Mouse (Mus musculus): Measurements from ENCODE around the gene Kcnip3. TPM values are rescaled to one million over a fixed set of nuclear protein-coding genes. Genes with fewer than 3 reads are reported as not detected.

Kcnip3 gene
- total and polyA plus RNA-seq, 3 experiments: 0.22 TPM; not detected in 2

- no peak for TF ChIP-seq GABPA (IDR thresholded peaks at IDR 0.05; ENCODE audit: low read depth, low read length)
These were observed 39.9 kb downstream of the Kcnip3 start (continued) for GRCm38 (mm10) chr2:127481841-127482532.

- Histone ChIP-seq H3K9ac (ENCODE audit: control insufficient read depth, low read depth, low read length, poor library complexity, severe bottlenecking) (no peak overlapping the region), H3K27ac (ENCODE audit: control insufficient read depth, low read depth, low read length) (no peak overlapping the region), H3K4me3 (ENCODE audit: control insufficient read depth in 1 of 2, insufficient read depth in 1 of 2, low read depth in 2 of 2, low read length in 2 of 2) (no peak overlapping the region), H3K9me3 (replicated peaks; ENCODE audit: insufficient read depth, low read length) (no peaks in the 10 kb centered on the region), H3K4me1 (ENCODE audit: control insufficient read depth in 1 of 2, insufficient read depth in 2 of 2, low read length in 2 of 2) (no peaks in the 10 kb centered on the region), H3K27me3 (ENCODE audit: control insufficient read depth in 1 of 2, insufficient read depth in 2 of 2, low read length in 2 of 2) (peaks cover 0 to 4% of the 10 kb centered on the region in 2 experiments; a peak in 1 of 4 replicates), H3K79me2 (ENCODE audit: control insufficient read depth, insufficient read depth, low read length, poor library complexity) (no peaks in the 10 kb centered on the region), H3K36me3 (ENCODE audit: control insufficient read depth in 1 of 2, insufficient read depth in 2 of 2, low read length in 2 of 2) (no peaks in the 10 kb centered on the region)
- no peak for TF ChIP-seq HCFC1 (IDR thresholded peaks at IDR 0.05; ENCODE audit: low read depth, low read length)
- no peak for TF ChIP-seq NELFE (IDR thresholded peaks at IDR 0.05; ENCODE audit: low read depth, low read length)
- no peak for TF ChIP-seq CHD2 (IDR thresholded peaks at IDR 0.05; ENCODE audit: low read length)
- no peak for TF ChIP-seq ZC3H11A (IDR thresholded peaks at IDR 0.05; ENCODE audit: low read depth, low read length)
- TF ChIP-seq SMC3 (IDR thresholded peaks at IDR 0.05; ENCODE audit: low read depth, low read length): no peak
- TF ChIP-seq ELF1 (IDR thresholded peaks at IDR 0.05; ENCODE audit: low read depth, low read length): no peak
- TF ChIP-seq CHD1 (IDR thresholded peaks at IDR 0.05; ENCODE audit: low read depth, low read length): no peak
- TF ChIP-seq UBTF (IDR thresholded peaks at IDR 0.05; ENCODE audit: borderline replicate concordance, insufficient read depth, low read depth, low read length): no peak
- TF ChIP-seq POLR2A (IDR thresholded peaks at IDR 0.05; ENCODE audit: control insufficient read depth in 1 of 2, insufficient read depth in 1 of 2, low read depth in 1 of 2, low read length in 2 of 2, poor library complexity in 1 of 2): no peak
- TF ChIP-seq TCF12 (IDR thresholded peaks at IDR 0.05; ENCODE audit: low read depth, low read length): no peak
- DNase-seq (ENCODE audit: low read depth, low spot score): no peak
These were observed 42.1 kb downstream of the Kcnip3 start for GRCm38 (mm10) chr2:127479763-127480162.

- Histone ChIP-seq H3K79me2 (ENCODE audit: control insufficient read depth, insufficient read depth, low read length, poor library complexity) (no peaks in the 10 kb centered on the region), H3K27me3 (ENCODE audit: control insufficient read depth in 1 of 2, insufficient read depth in 2 of 2, low read length in 2 of 2) (peaks cover 0 to 4% of the 10 kb centered on the region in 2 experiments; a peak in 1 of 4 replicates), H3K4me3 (ENCODE audit: control insufficient read depth in 1 of 2, insufficient read depth in 1 of 2, low read depth in 2 of 2, low read length in 2 of 2) (no peak overlapping the region), H3K36me3 (ENCODE audit: control insufficient read depth in 1 of 2, insufficient read depth in 2 of 2, low read length in 2 of 2) (no peaks in the 10 kb centered on the region), H3K9ac (ENCODE audit: control insufficient read depth, low read depth, low read length, poor library complexity, severe bottlenecking) (no peak overlapping the region), H3K4me1 (ENCODE audit: control insufficient read depth in 1 of 2, insufficient read depth in 2 of 2, low read length in 2 of 2) (no peaks in the 10 kb centered on the region), H3K9me3 (replicated peaks; ENCODE audit: insufficient read depth, low read length) (no peaks in the 10 kb centered on the region), H3K27ac (ENCODE audit: control insufficient read depth, low read depth, low read length) (no peak overlapping the region)
- no peak for DNase-seq (ENCODE audit: low read depth, low spot score)
- no peak for TF ChIP-seq TAL1 (IDR thresholded peaks at IDR 0.05; ENCODE audit: low read length)
These were observed 42.7 kb downstream of the Kcnip3 start for GRCm38 (mm10) chr2:127479210-127479609.

- no peak overlapping the region for H3K9ac ChIP-seq (ENCODE audit: control insufficient read depth, low read depth, low read length, poor library complexity, severe bottlenecking)
- H3K9me3 ChIP-seq (replicated peaks; ENCODE audit: insufficient read depth, low read length): no peaks in the 10 kb centered on the region
- TF ChIP-seq TCF12 (IDR thresholded peaks at IDR 0.05; ENCODE audit: low read depth, low read length) (no peak), HCFC1 (IDR thresholded peaks at IDR 0.05; ENCODE audit: low read depth, low read length) (no peak), MYB (IDR thresholded peaks at IDR 0.05; ENCODE audit: low read depth, low read length) (no peak), SMC3 (IDR thresholded peaks at IDR 0.05; ENCODE audit: low read depth, low read length) (no peak), KAT2A (conservative IDR thresholded peaks at IDR 0.05; ENCODE audit: low read depth, low read length) (no peak), RCOR1 (IDR thresholded peaks at IDR 0.05; ENCODE audit: low read depth, low read length) (no peak), MAFK (IDR thresholded peaks at IDR 0.05; ENCODE audit: borderline replicate concordance, low read depth, low read length) (no peak), EP300 (IDR thresholded peaks at IDR 0.05; ENCODE audit: low read depth in 1 of 2, low read length in 2 of 2) (no peak), ETS1 (IDR thresholded peaks at IDR 0.05; ENCODE audit: low read depth, low read length) (no peak), USF2 (IDR thresholded peaks at IDR 0.05; ENCODE audit: borderline replicate concordance in 1 of 2, insufficient read depth in 1 of 2, low read depth in 1 of 2, low read length in 2 of 2) (no peak), USF1 (IDR thresholded peaks at IDR 0.05; ENCODE audit: low read depth, low read length) (no peak)
- H3K36me3 ChIP-seq (ENCODE audit: control insufficient read depth in 1 of 2, insufficient read depth in 2 of 2, low read length in 2 of 2): no peaks in the 10 kb centered on the region
- no peaks in the 10 kb centered on the region for H3K4me1 ChIP-seq (ENCODE audit: control insufficient read depth in 1 of 2, insufficient read depth in 2 of 2, low read length in 2 of 2)
- H3K79me2 ChIP-seq (ENCODE audit: control insufficient read depth, insufficient read depth, low read length, poor library complexity): no peaks in the 10 kb centered on the region
- no peak for DNase-seq (ENCODE audit: low read depth, low spot score)
- no peak overlapping the region for H3K27ac ChIP-seq (ENCODE audit: control insufficient read depth, low read depth, low read length)
- H3K4me3 ChIP-seq (ENCODE audit: control insufficient read depth in 1 of 2, insufficient read depth in 1 of 2, low read depth in 2 of 2, low read length in 2 of 2): no peak overlapping the region
- H3K27me3 ChIP-seq (ENCODE audit: control insufficient read depth in 1 of 2, insufficient read depth in 2 of 2, low read length in 2 of 2): peaks cover 0 to 2% of the 10 kb centered on the region in 2 experiments; a peak in 1 of 4 replicates
These were observed 49.6 kb downstream of the Kcnip3 start for GRCm38 (mm10) chr2:127472279-127472678.

Data from MEL (cell line).